Mouse (Mus musculus) erythroblast, embryonic 14.5 days (primary cell): ENCODE results near the gene Nefh.

Experiments used
- GATA1 ChIP-seq: IDR thresholded peaks from 2 replicates; pipeline ENCODE4 v1.6.1; 2012; ENCODE audit warnings: low read length, inconsistent platforms, mixed read lengths
- TAL1 ChIP-seq: IDR thresholded peaks from 3 replicates; pipeline ENCODE4 v1.6.1; 2012; ENCODE audit warnings: low read length, inconsistent platforms, mixed read lengths

- no peak for TF ChIP-seq GATA1
- TF ChIP-seq TAL1, result no peak
Observed at GRCm38 (mm10) chr11:4947813-4948174, at the start of gene Nefh.
